Mouse (Mus musculus): ENCODE measurements around the gene Ugt2a1. TPM values are rescaled to one million over a fixed set of nuclear protein-coding genes. Genes with fewer than 3 reads are reported as not detected.

Ugt2a1 gene
- total and polyA plus RNA-seq, 3 experiments = not detected

GRCm38 (mm10) chr5:87457701-87458100 lies 33.0 kb downstream of the Ugt2a1 start:
- no peak overlapping the region for H3K9ac ChIP-seq (ENCODE audit: control insufficient read depth, low read depth, low read length, poor library complexity, severe bottlenecking)
- H3K9me3 ChIP-seq (replicated peaks; ENCODE audit: insufficient read depth, low read length) = no peaks in the 10 kb centered on the region
- H3K27ac ChIP-seq (ENCODE audit: control insufficient read depth, low read depth, low read length) = no peak overlapping the region
- DNase-seq (ENCODE audit: low read depth, low spot score) = no peak
- no peaks in the 10 kb centered on the region for H3K36me3 ChIP-seq (ENCODE audit: control insufficient read depth in 1 of 2, insufficient read depth in 2 of 2, low read length in 2 of 2)
- no peak overlapping the region for H3K4me3 ChIP-seq (ENCODE audit: control insufficient read depth in 1 of 2, insufficient read depth in 1 of 2, low read depth in 2 of 2, low read length in 2 of 2)
- H3K4me1 ChIP-seq (ENCODE audit: control insufficient read depth in 1 of 2, insufficient read depth in 2 of 2, low read length in 2 of 2) = no peaks in the 10 kb centered on the region
- no peaks in the 10 kb centered on the region for H3K27me3 ChIP-seq (ENCODE audit: control insufficient read depth in 1 of 2, insufficient read depth in 2 of 2, low read length in 2 of 2)
- H3K79me2 ChIP-seq (ENCODE audit: control insufficient read depth, insufficient read depth, low read length, poor library complexity) = no peaks in the 10 kb centered on the region
- TF ChIP-seq TCF12 (IDR thresholded peaks at IDR 0.05; ENCODE audit: low read depth, low read length) = no peak
- TF ChIP-seq SMC3 (IDR thresholded peaks at IDR 0.05; ENCODE audit: low read depth, low read length) = no peak
- no peak for TF ChIP-seq NRF1 (IDR thresholded peaks at IDR 0.05; ENCODE audit: insufficient read depth, low read depth, low read length, poor library complexity, severe bottlenecking)
- no peak for TF ChIP-seq NELFE (IDR thresholded peaks at IDR 0.05; ENCODE audit: low read depth, low read length)
- no peak for TF ChIP-seq ZC3H11A (IDR thresholded peaks at IDR 0.05; ENCODE audit: low read depth, low read length)
- TF ChIP-seq POLR2AphosphoS5 (IDR thresholded peaks at IDR 0.05; ENCODE audit: borderline replicate concordance, low read depth, low read length) = no peak
- TF ChIP-seq USF1 (IDR thresholded peaks at IDR 0.05; ENCODE audit: low read depth, low read length) = no peak
- no peak for TF ChIP-seq BHLHE40 (IDR thresholded peaks at IDR 0.05; ENCODE audit: borderline replicate concordance, low read depth, low read length)

DNA sequence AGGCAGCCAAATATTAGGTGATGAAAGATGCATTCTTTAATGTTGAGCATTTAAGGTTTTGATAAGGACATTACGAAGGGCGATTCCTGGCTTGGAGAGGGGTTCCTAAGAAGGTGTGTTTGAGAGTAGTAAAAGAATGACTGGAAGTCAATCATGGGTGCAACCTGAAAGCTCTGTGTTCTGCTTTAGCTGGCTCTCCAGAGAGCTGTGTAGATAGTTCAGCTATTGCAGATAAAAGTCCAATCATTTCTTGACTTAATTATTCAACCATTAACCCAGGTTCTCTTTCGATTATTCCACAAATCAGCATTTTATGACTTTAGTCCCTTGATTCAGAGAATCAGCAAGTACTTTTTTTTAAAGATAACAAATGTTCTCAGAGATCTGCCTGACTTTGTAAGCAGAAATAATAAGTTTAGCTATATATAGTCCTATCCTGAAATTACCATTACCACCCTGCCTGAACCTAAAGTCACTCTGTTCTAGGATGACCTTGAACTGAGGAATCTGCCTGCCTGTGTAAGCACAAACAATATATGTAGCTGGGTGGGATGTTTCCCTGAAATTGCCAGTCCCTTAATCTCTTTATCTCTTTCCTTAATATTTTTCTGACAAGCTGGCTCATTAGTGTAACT lies 34.3 kb downstream of the Ugt2a1 start:
- Histone ChIP-seq H3K9ac (ENCODE audit: control insufficient read depth, low read depth, low read length, poor library complexity, severe bottlenecking) (no peak overlapping the region), H3K36me3 (ENCODE audit: control insufficient read depth in 1 of 2, insufficient read depth in 2 of 2, low read length in 2 of 2) (no peaks in the 10 kb centered on the region), H3K27me3 (ENCODE audit: control insufficient read depth in 1 of 2, insufficient read depth in 2 of 2, low read length in 2 of 2) (no peaks in the 10 kb centered on the region), H3K9me3 (replicated peaks; ENCODE audit: insufficient read depth, low read length) (no peaks in the 10 kb centered on the region), H3K27ac (ENCODE audit: control insufficient read depth, low read depth, low read length) (no peak overlapping the region), H3K4me1 (ENCODE audit: control insufficient read depth in 1 of 2, insufficient read depth in 2 of 2, low read length in 2 of 2) (no peaks in the 10 kb centered on the region), H3K4me3 (ENCODE audit: control insufficient read depth in 1 of 2, insufficient read depth in 1 of 2, low read depth in 2 of 2, low read length in 2 of 2) (no peak overlapping the region), H3K79me2 (ENCODE audit: control insufficient read depth, insufficient read depth, low read length, poor library complexity) (no peaks in the 10 kb centered on the region)
- no peak for DNase-seq (ENCODE audit: low read depth, low spot score)
- TF ChIP-seq MXI1 (IDR thresholded peaks at IDR 0.05; ENCODE audit: low read depth, low read length) = no peak

- no peaks in the 10 kb centered on the region for H3K4me1 ChIP-seq (ENCODE audit: control insufficient read depth in 1 of 2, insufficient read depth in 2 of 2, low read length in 2 of 2)
- no peaks in the 10 kb centered on the region for H3K9me3 ChIP-seq (replicated peaks; ENCODE audit: insufficient read depth, low read length)
- H3K79me2 ChIP-seq (ENCODE audit: control insufficient read depth, insufficient read depth, low read length, poor library complexity) = no peaks in the 10 kb centered on the region
- no peak overlapping the region for H3K27ac ChIP-seq (ENCODE audit: control insufficient read depth, low read depth, low read length)
- no peaks in the 10 kb centered on the region for H3K36me3 ChIP-seq (ENCODE audit: control insufficient read depth in 1 of 2, insufficient read depth in 2 of 2, low read length in 2 of 2)
- no peak for DNase-seq (ENCODE audit: low read depth, low spot score)
- no peak for TF ChIP-seq MAZ (IDR thresholded peaks at IDR 0.05; ENCODE audit: low read depth, low read length)
- no peak for TF ChIP-seq ETS1 (IDR thresholded peaks at IDR 0.05; ENCODE audit: low read depth, low read length)
- no peak for TF ChIP-seq TAL1 (IDR thresholded peaks at IDR 0.05; ENCODE audit: low read length)
- no peak for TF ChIP-seq GABPA (IDR thresholded peaks at IDR 0.05; ENCODE audit: low read depth, low read length)
- TF ChIP-seq JUND (IDR thresholded peaks at IDR 0.05; ENCODE audit: low read depth, low read length) = no peak
- no peak for TF ChIP-seq SMC3 (IDR thresholded peaks at IDR 0.05; ENCODE audit: low read depth, low read length)
- no peak for TF ChIP-seq ELF1 (IDR thresholded peaks at IDR 0.05; ENCODE audit: low read depth, low read length)
- no peak for TF ChIP-seq NRF1 (IDR thresholded peaks at IDR 0.05; ENCODE audit: insufficient read depth, low read depth, low read length, poor library complexity, severe bottlenecking)
- no peak for TF ChIP-seq ZC3H11A (IDR thresholded peaks at IDR 0.05; ENCODE audit: low read depth, low read length)
- no peak for TF ChIP-seq POLR2AphosphoS5 (IDR thresholded peaks at IDR 0.05; ENCODE audit: borderline replicate concordance, low read depth, low read length)
- TF ChIP-seq HCFC1 (IDR thresholded peaks at IDR 0.05; ENCODE audit: low read depth, low read length) = no peak
- no peak for TF ChIP-seq MAFK (IDR thresholded peaks at IDR 0.05; ENCODE audit: borderline replicate concordance, low read depth, low read length)
- TF ChIP-seq TBP (IDR thresholded peaks at IDR 0.05; ENCODE audit: low read depth, low read length) = no peak
- no peak for TF ChIP-seq RAD21 (IDR thresholded peaks at IDR 0.05; ENCODE audit: low read depth, low read length)
- no peak for TF ChIP-seq MEF2A (IDR thresholded peaks at IDR 0.05; ENCODE audit: extremely low read depth, insufficient replicate concordance, low read depth, low read length, poor library complexity, severe bottlenecking)
- TF ChIP-seq MAX (IDR thresholded peaks at IDR 0.05; ENCODE audit: low read length) = no peak
- no peak for TF ChIP-seq MXI1 (IDR thresholded peaks at IDR 0.05; ENCODE audit: low read depth, low read length)
- TF ChIP-seq E2F4 (IDR thresholded peaks at IDR 0.05; ENCODE audit: borderline replicate concordance, low read depth, low read length) = no peak
- TF ChIP-seq POLR2AphosphoS2 (IDR thresholded peaks at IDR 0.05; ENCODE audit: low read length) = no peak
- no peak overlapping the region for H3K4me3 ChIP-seq (ENCODE audit: control insufficient read depth in 1 of 2, insufficient read depth in 1 of 2, low read depth in 2 of 2, low read length in 2 of 2)
- no peaks in the 10 kb centered on the region for H3K27me3 ChIP-seq (ENCODE audit: control insufficient read depth in 1 of 2, insufficient read depth in 2 of 2, low read length in 2 of 2)
- no peak overlapping the region for H3K9ac ChIP-seq (ENCODE audit: control insufficient read depth, low read depth, low read length, poor library complexity, severe bottlenecking)
These were observed 35.2 kb downstream of the Ugt2a1 start for GRCm38 (mm10) chr5:87455519-87455918.
